Mouse (Mus musculus) spleen, postnatal 4 days (tissue): ENCODE measurements at regions not wholly inside any gene's neighbourhood (a gene's known extent, or its start where the extent isn't known, plus 50 kb on each side); places are given as distances from the start of the nearest gene placed in this dataset.

Source experiments
- DNase-seq, 2 experiments: peaks; one replicate each; pipeline ENCODE4 v3.0.0; 2022; ENCODE audit warnings: low spot score in 2 of 2

GRCm38 (mm10) chrX:11387200-11387940 lies 59.7 kb downstream of the H2al1j start:
- no peak for DNase-seq

GRCm38 (mm10) chrX:11388860-11389259 lies 61.2 kb downstream of the H2al1j start:
- DNase-seq, result no peak

GRCm38 (mm10) chrX:11400406-11400805 lies 72.8 kb downstream of the H2al1j start:
- DNase-seq, result no peak

- DNase-seq, result no peak
Observed at GRCm38 (mm10) chrX:11404369-11404768, 76.7 kb downstream of the H2al1j start.

- no peak for DNase-seq
Observed at GRCm38 (mm10) chrX:11412316-11412826, 84.7 kb downstream of the H2al1j start.

GRCm38 (mm10) chrX:11415662-11416061 lies 88.0 kb downstream of the H2al1j start:
- no peak for DNase-seq

- no peak for DNase-seq
Observed at GRCm38 (mm10) chrX:11416510-11416909, 88.9 kb downstream of the H2al1j start.

GRCm38 (mm10) chrX:11417861-11418260 lies 90.2 kb downstream of the H2al1j start:
- no peak for DNase-seq

- DNase-seq, result no peak
Observed at GRCm38 (mm10) chrX:11418261-11418660, 90.6 kb downstream of the H2al1j start.

GRCm38 (mm10) chrX:11419162-11419631 lies 91.6 kb downstream of the H2al1j start:
- no peak for DNase-seq

GRCm38 (mm10) chrX:11432403-11433004 lies 104.9 kb downstream of the H2al1j start:
- no peak for DNase-seq

GRCm38 (mm10) chrX:11435338-11435737 lies 107.7 kb downstream of the H2al1j start:
- no peak for DNase-seq

- no peak for DNase-seq
Observed at GRCm38 (mm10) chrX:11437151-11437944, 109.7 kb downstream of the H2al1j start.

- DNase-seq, result no peak
Observed at GRCm38 (mm10) chrX:11443543-11443942, 115.9 kb downstream of the H2al1j start.

- DNase-seq, result no peak
Observed at GRCm38 (mm10) chrX:11444261-11444725, 116.7 kb downstream of the H2al1j start.

GRCm38 (mm10) chrX:11448711-11449110 lies 121.1 kb downstream of the H2al1j start:
- DNase-seq, result no peak

GRCm38 (mm10) chrX:11458521-11458920 lies 130.9 kb downstream of the H2al1j start:
- no peak for DNase-seq

GRCm38 (mm10) chrX:11463955-11464511 lies 136.4 kb downstream of the H2al1j start:
- no peak for DNase-seq

- DNase-seq, result no peak
Observed at GRCm38 (mm10) chrX:11466191-11466590, 138.6 kb downstream of the H2al1j start.

- DNase-seq, result no peak
Observed at GRCm38 (mm10) chrX:11479696-11480339, 152.2 kb downstream of the H2al1j start.

- DNase-seq, result no peak
Observed at GRCm38 (mm10) chrX:11482141-11482540, 154.5 kb downstream of the H2al1j start.
